Mouse (Mus musculus) heart, embryonic 14.5 days (tissue): Measurements from ENCODE around the gene Olfr558. TPM values are rescaled to one million over a fixed set of nuclear protein-coding genes. Genes with fewer than 3 reads are reported as not detected.

Experiments
- ATAC-seq: fragments of 200-750 bp; cut with Nextera tagmentation; 2 replicates; pipeline ENCODE4 v1.8.0; 2017; ENCODE audit warnings: low read depth, moderate TSS enrichment; ENCODE audit not compliant: insufficient number of reproducible peaks, insufficient read depth, low FRiP score
- H3K27ac ChIP-seq, 2 experiments: fragments of 200-500 bp in 1 of 2; fragments of 300-500 bp in 1 of 2; sonication (generic) in 1 of 2; replicated peaks in 1 of 2; 2 replicates each; pipeline ENCODE4 v1.5.1; 2012 to 2014; ENCODE audit warnings: low read depth in 2 of 2, low read length in 2 of 2, control low read depth in 1 of 2, mild to moderate bottlenecking in 1 of 2, mixed read lengths in 1 of 2; ENCODE audit not compliant: control insufficient read depth in 1 of 2, insufficient read depth in 1 of 2
- H3K27me3 ChIP-seq: fragments of 300-500 bp; sonication (generic); 2 replicates; pipeline ENCODE4 v1.6.1; 2014; ENCODE audit warnings: mild to moderate bottlenecking, low read length, control low read depth; ENCODE audit not compliant: control insufficient read depth, insufficient read depth
- H3K36me3 ChIP-seq: fragments of 300-500 bp; sonication (generic); 2 replicates; pipeline ENCODE4 v1.6.1; 2014; ENCODE audit warnings: mild to moderate bottlenecking, control low read depth, low read length, mixed read lengths; ENCODE audit not compliant: control insufficient read depth, insufficient read depth
- H3K4me1 ChIP-seq, 2 experiments: fragments of 200-500 bp in 1 of 2; fragments of 300-500 bp in 1 of 2; sonication (generic) in 1 of 2; 2 replicates each; pipeline ENCODE4 v1.6.1; 2012 to 2014; ENCODE audit warnings: low read length in 2 of 2, control low read depth in 1 of 2, mixed read lengths in 1 of 2; ENCODE audit not compliant: control insufficient read depth in 2 of 2, insufficient read depth in 2 of 2
- H3K4me2 ChIP-seq: fragments of 300-500 bp; sonication (generic); 2 replicates; pipeline ENCODE4 v1.6.1; 2014; ENCODE audit warnings: mild to moderate bottlenecking, low read length
- H3K4me3 ChIP-seq, 2 experiments: fragments of 200-500 bp in 1 of 2; fragments of 300-500 bp in 1 of 2; sonication (generic) in 1 of 2; 2 replicates each; pipeline ENCODE4 v1.5.1; 2012 to 2014; ENCODE audit warnings: low read length in 2 of 2, mild to moderate bottlenecking in 2 of 2, control low read depth in 1 of 2, low read depth in 1 of 2, moderate library complexity in 1 of 2; ENCODE audit not compliant: control insufficient read depth in 1 of 2, insufficient read depth in 1 of 2
- H3K9ac ChIP-seq: fragments of 300-500 bp; sonication (generic); 2 replicates; pipeline ENCODE4 v1.6.1; 2014; ENCODE audit warnings: mild to moderate bottlenecking, low read length
- H3K9me3 ChIP-seq: fragments of 300-500 bp; sonication (generic); 2 replicates; pipeline ENCODE4 v1.6.1; 2016; ENCODE audit warnings: low read length, control low read depth; ENCODE audit not compliant: control insufficient read depth
- WGBS: fragments of 180-500 bp; shearing (Covaris S2); extraction: QIAGEN DNeasy Blood & Tissue Kit; methylation state at CpG from one replicate; pipeline ENCODE4 v1.1.7; 2014; 5-methylcytosine and 5-hydroxymethylcytosine counted together
- polyA plus RNA-seq: library from polyadenylated mRNA; unstranded; fragments of >200 nt; fragmentation: Nextera tagmentation; extraction: Ambion mirVana; gene quantifications from 2 replicates; pipeline ENCODE4 v1.2.1, GENCODE M21; 2014

Olfr558 gene
- polyA plus RNA-seq, 1 experiment from 2014 or later, result 0.20 TPM

DNA sequence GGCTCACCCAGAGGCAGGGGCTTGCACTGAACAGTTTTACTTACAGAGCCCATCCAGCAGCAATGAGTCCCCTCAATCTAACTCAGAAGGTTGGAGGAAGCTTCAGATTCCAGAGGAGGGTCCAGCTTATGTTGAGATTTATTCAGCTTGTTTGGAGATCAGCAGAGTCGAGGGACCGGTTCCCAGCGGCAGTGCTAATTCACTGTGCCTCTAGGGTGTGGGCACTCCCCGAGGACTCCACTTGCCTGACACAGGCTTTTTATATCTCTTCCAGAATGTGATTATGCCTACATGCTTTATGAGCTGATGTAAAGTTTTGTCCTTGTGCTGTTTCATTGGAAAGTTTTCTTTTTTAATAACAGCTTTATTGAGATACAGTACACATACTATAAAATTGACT lies 57.3 kb downstream of the Olfr558 start, which contains the start of the genes Olfr560 and Olfr78:
Gene Olfr560 (minus strand): TSS at position 101 of the 400 bp plus-strand sequence.
Gene Olfr78 (minus strand): TSS at position 206 of the 400 bp plus-strand sequence.
- no peak within 1 kb of the TSS for H3K27ac ChIP-seq
- no peaks in the 10 kb centered on the region for H3K36me3 ChIP-seq
- ATAC-seq, result no peak
- no peak within 1 kb of the TSS for H3K9ac ChIP-seq
- H3K4me3 ChIP-seq, result no peak within 1 kb of the TSS
- H3K4me1 ChIP-seq, result no peaks in the 10 kb centered on the region
- H3K27me3 ChIP-seq, result no peaks in the 10 kb centered on the region
- no peak within 1 kb of the TSS for H3K4me2 ChIP-seq
- 71% methylated on average over 4 of the region's 4 CpGs for WGBS
- no peaks in the 10 kb centered on the region for H3K9me3 ChIP-seq

Other genes starting within 250 kb of the Olfr558 start
- gene Olfr543, start 220.5 kb upstream of the Olfr558 start, polyA plus RNA-seq, result 0.27 and 0.41 TPM in 2 replicates
- 0.12 and 0.13 TPM in 2 replicates for gene Olfr544, start 213.9 kb upstream of the Olfr558 start, polyA plus RNA-seq
- not detected in 2 replicates for gene Olfr545, start 202.6 kb upstream of the Olfr558 start, polyA plus RNA-seq
- not detected in 2 replicates for gene Olfr547, start 167.5 kb upstream of the Olfr558 start, polyA plus RNA-seq
- gene Olfr548-ps1, start 161.3 kb upstream of the Olfr558 start, polyA plus RNA-seq, result not detected in 2 replicates
- gene Olfr549, start 152.3 kb upstream of the Olfr558 start, polyA plus RNA-seq, result not detected in 2 replicates
- gene Trim21, start 136.7 kb upstream of the Olfr558 start, polyA plus RNA-seq, result 0.57 and 0.96 TPM in 2 replicates
- not detected in 2 replicates for gene Olfr550, start 130.8 kb upstream of the Olfr558 start, polyA plus RNA-seq
- not detected in 2 replicates for gene Olfr551, start 110.3 kb upstream of the Olfr558 start, polyA plus RNA-seq
- gene Olfr552, start 104.4 kb upstream of the Olfr558 start, polyA plus RNA-seq, result not detected in 2 replicates
- gene Olfr553, start 84.0 kb upstream of the Olfr558 start, polyA plus RNA-seq, result not detected in 2 replicates
- gene Olfr554, start 63.8 kb upstream of the Olfr558 start, polyA plus RNA-seq, result not detected in 2 replicates
- not detected in 2 replicates for gene Olfr555, start 43.4 kb upstream of the Olfr558 start, polyA plus RNA-seq
- gene Olfr556, start 37.3 kb upstream of the Olfr558 start, polyA plus RNA-seq, result not detected in 2 replicates
- gene Trim68, start 14.9 kb upstream of the Olfr558 start, polyA plus RNA-seq, result 13.5 and 16.3 TPM in 2 replicates
- gene Olfr557, start 6.3 kb upstream of the Olfr558 start, polyA plus RNA-seq, result not detected in 2 replicates
- not detected in 2 replicates for gene Olfr33, start 16.9 kb downstream of the Olfr558 start, polyA plus RNA-seq
- 0.12 TPM in 1 of 2 replicates, not detected in the other for gene Olfr559, start 25.3 kb downstream of the Olfr558 start, polyA plus RNA-seq
- gene Olfr560, start 57.2 kb downstream of the Olfr558 start, polyA plus RNA-seq, result not detected in 2 replicates
- gene Olfr78, start 57.3 kb downstream of the Olfr558 start, polyA plus RNA-seq, result not detected in 2 replicates
- not detected in 2 replicates for gene Olfr561, start 69.0 kb downstream of the Olfr558 start, polyA plus RNA-seq
- gene Olfr564, start 101.3 kb downstream of the Olfr558 start, polyA plus RNA-seq, result not detected in 2 replicates
- not detected in 2 replicates for gene Olfr566, start 156.6 kb downstream of the Olfr558 start, polyA plus RNA-seq
- not detected in 2 replicates for gene Olfr568, start 174.9 kb downstream of the Olfr558 start, polyA plus RNA-seq
- gene Olfr569, start 188.7 kb downstream of the Olfr558 start, polyA plus RNA-seq, result not detected in 2 replicates
- gene Olfr570, start 192.4 kb downstream of the Olfr558 start, polyA plus RNA-seq, result not detected in 2 replicates
- not detected in 2 replicates for gene Olfr571, start 215.3 kb downstream of the Olfr558 start, polyA plus RNA-seq
- gene Olfr572, start 222.2 kb downstream of the Olfr558 start, polyA plus RNA-seq, result not detected in 2 replicates
- gene Olfr573-ps1, start 240.4 kb downstream of the Olfr558 start, polyA plus RNA-seq, result not detected in 2 replicates
- gene Olfr574, start 246.3 kb downstream of the Olfr558 start, polyA plus RNA-seq, result not detected in 2 replicates